8 mouse cellular contexts compared by ENCODE assay signal in the genomic region with DNA sequence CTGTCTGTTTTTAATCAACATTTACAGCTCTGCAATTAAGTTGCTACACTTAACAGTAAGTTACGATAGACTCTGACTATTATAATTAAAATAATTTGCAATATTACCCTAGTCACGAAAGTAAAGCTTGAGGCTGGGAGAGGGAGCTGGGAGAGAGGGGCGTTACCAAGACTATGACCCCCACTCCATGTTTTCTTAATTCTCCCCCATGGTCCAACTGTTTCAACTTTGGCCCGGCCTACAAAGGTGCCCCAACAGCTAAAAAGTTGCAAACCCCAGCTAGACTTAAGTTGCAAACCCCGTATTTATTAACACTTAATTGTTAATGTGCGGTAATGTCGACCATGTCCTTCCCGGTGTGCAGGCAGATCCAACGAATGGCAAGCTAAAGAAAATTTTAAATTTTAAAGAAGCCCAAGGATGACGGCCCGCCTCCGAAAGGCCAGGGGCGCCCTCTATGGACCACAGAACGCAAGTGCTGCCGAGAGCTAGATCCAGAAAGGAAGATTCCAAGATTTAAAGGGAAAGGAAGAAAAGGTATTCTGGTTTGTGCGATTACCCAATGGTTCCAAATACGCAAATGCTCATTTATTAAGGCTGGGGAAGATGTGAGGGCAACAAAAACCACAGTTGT. TPM values are rescaled to one million over a fixed set of nuclear protein-coding genes. Genes with fewer than 3 reads are reported as not detected.
DNase-seq lines count a peak whose midpoint lies in the region; ATAC-seq and TF ChIP-seq lines count a peak whose summit lies in the region.

No protein-coding gene starts in this region.

- no peak overlapping the region for H3K9ac ChIP-seq in hindbrain, embryonic 14.5 days
- H3K9ac ChIP-seq in hindbrain, embryonic 16.5 days (ENCODE audit: low read depth, low read length) = no peak overlapping the region
- H3K9ac ChIP-seq in embryonic facial prominence, embryonic 12.5 days = no peak overlapping the region

- H3K36me3 ChIP-seq in hindbrain, embryonic 14.5 days (replicated peaks; ENCODE audit: control insufficient read depth, insufficient read depth) = no peaks in the 10 kb centered on the region
- H3K36me3 ChIP-seq in hindbrain, embryonic 16.5 days (ENCODE audit: control insufficient read depth, insufficient read depth, low read length) = no peaks in the 10 kb centered on the region
- no peaks in the 10 kb centered on the region for H3K36me3 ChIP-seq in embryonic facial prominence, embryonic 12.5 days

- WGBS in hindbrain, embryonic 14.5 days = 32% methylated on average over 17 of the region's 17 CpGs
- 33% methylated on average over 17 of the region's 17 CpGs for WGBS in hindbrain, embryonic 16.5 days
- WGBS in embryonic facial prominence, embryonic 12.5 days = 22% methylated on average over 17 of the region's 17 CpGs
- WGBS in olfactory bulb, adult 2 months = 22% methylated on average over 17 of the region's 17 CpGs

- H3K4me2 ChIP-seq in hindbrain, embryonic 14.5 days (replicated peaks) = no peak overlapping the region
- no peak overlapping the region for H3K4me2 ChIP-seq in hindbrain, embryonic 16.5 days (ENCODE audit: low read length)
- H3K4me2 ChIP-seq in embryonic facial prominence, embryonic 12.5 days (replicated peaks) = peak overlapping the region; percentile 2; the same call in 1 of the 2 replicates

- no peaks in the 10 kb centered on the region for H3K9me3 ChIP-seq in hindbrain, embryonic 14.5 days (ENCODE audit: control insufficient read depth, low read length)
- H3K9me3 ChIP-seq in hindbrain, embryonic 16.5 days (ENCODE audit: control insufficient read depth, low read length) = no peaks in the 10 kb centered on the region
- no peaks in the 10 kb centered on the region for H3K9me3 ChIP-seq in embryonic facial prominence, embryonic 12.5 days

- TF ChIP-seq CTCF in olfactory bulb, adult 2 months (IDR thresholded peaks at IDR 0.05; ENCODE audit: insufficient read depth, low read depth, low read length) = peak; percentile 81

- ATAC-seq in hindbrain, embryonic 14.5 days (ENCODE audit: low FRiP score) = no peak
- ATAC-seq in hindbrain, embryonic 16.5 days = no peak
- ATAC-seq in embryonic facial prominence, embryonic 12.5 days (ENCODE audit: insufficient number of reproducible peaks, insufficient read depth, low FRiP score, low TSS enrichment) = no peak

- H3K27ac ChIP-seq in hindbrain, embryonic 14.5 days = no peak overlapping the region
- H3K27ac ChIP-seq in hindbrain, embryonic 16.5 days (ENCODE audit: low read depth, low read length) = no peak overlapping the region
- H3K27ac ChIP-seq in embryonic facial prominence, embryonic 12.5 days = no peak overlapping the region
- no peak overlapping the region for H3K27ac ChIP-seq in olfactory bulb, adult 2 months (ENCODE audit: insufficient read depth, low read depth, low read length)

- no peaks in the 10 kb centered on the region for H3K4me1 ChIP-seq in hindbrain, embryonic 14.5 days (replicated peaks; ENCODE audit: control insufficient read depth, insufficient read depth, low read length)
- peaks cover under 1% of the 10 kb centered on the region; the same call in 1 of the 2 replicates for H3K4me1 ChIP-seq in hindbrain, embryonic 16.5 days (ENCODE audit: control insufficient read depth, insufficient read depth, low read depth, low read length)
- 0 out of 2 replicates have a peak, but pooled peaks cover under 1% of the 10 kb centered on the region for H3K4me1 ChIP-seq in embryonic facial prominence, embryonic 12.5 days
- peaks cover under 1% of the 10 kb centered on the region; the same call in 1 of the 2 replicates for H3K4me1 ChIP-seq in olfactory bulb, adult 2 months (ENCODE audit: control insufficient read depth, insufficient read depth, low read length)

- no peak overlapping the region for H3K4me3 ChIP-seq in hindbrain, embryonic 14.5 days (replicated peaks; ENCODE audit: low read length)
- H3K4me3 ChIP-seq in hindbrain, embryonic 16.5 days (ENCODE audit: low read length) = no peak overlapping the region
- no peak overlapping the region for H3K4me3 ChIP-seq in embryonic facial prominence, embryonic 12.5 days
- no peak overlapping the region for H3K4me3 ChIP-seq in olfactory bulb, adult 2 months (ENCODE audit: insufficient read depth, low read depth, low read length)

- H3K27me3 ChIP-seq in hindbrain, embryonic 14.5 days (ENCODE audit: control insufficient read depth, insufficient read depth, low read length) = peaks cover 10% of the 10 kb centered on the region
- peaks cover 5% of the 10 kb centered on the region; the same call in 1 of the 2 replicates for H3K27me3 ChIP-seq in hindbrain, embryonic 16.5 days (replicated peaks; ENCODE audit: control insufficient read depth, insufficient read depth, low read length)
- H3K27me3 ChIP-seq in embryonic facial prominence, embryonic 12.5 days = peaks cover 14% of the 10 kb centered on the region

- DNase-seq in hindbrain, embryonic 14.5 days (ENCODE audit: low spot score) = peak; percentile 63
- peak; percentile 7 to 13 for DNase-seq in B cell, adult 2 months
- peak; percentile 29 for DNase-seq in adipocyte (ENCODE audit: low spot score)
- peak; percentile 10 for DNase-seq in left cerebral cortex, adult 11 months (ENCODE audit: low spot score)
- no peak for DNase-seq in natural killer cell, adult 2 months (ENCODE audit: low spot score in 2 of 2)

- TF ChIP-seq POLR2A in olfactory bulb, adult 2 months (IDR thresholded peaks at IDR 0.05; ENCODE audit: insufficient read depth, low read depth, low read length) = no peak

RNA-seq across cellular contexts. Expression of gene Fndc1, which starts 5.4 kb away (rescaled TPM):
- polyA plus RNA-seq in hindbrain, embryonic 14.5 days (2014; fragmentation: Nextera tagmentation; extraction: Ambion mirVana) = 10.3 and 11.1 TPM in 2 replicates
- polyA plus RNA-seq in hindbrain, embryonic 16.5 days (2015; fragmentation: Nextera tagmentation; extraction: Ambion mirVana) = 8.3 and 12.4 TPM in 2 replicates
- polyA plus RNA-seq in embryonic facial prominence, embryonic 12.5 days (2016; fragmentation: Nextera tagmentation; extraction: Ambion mirVana) = 7.8 and 10.6 TPM in 2 replicates
- not detected in 2 replicates for polyA plus RNA-seq in olfactory bulb, adult 2 months (2012; ENCODE audit: insufficient read depth, insufficient read length, low replicate concordance, missing spikeins)

Comparison
In these comparisons a context has a peak if more than half of its experiments do, and no peak if none do; other contexts are left out.
1. DNase-seq: peak in hindbrain, embryonic 14.5 days (single experiment), B cell, adult 2 months (2 of 2), adipocyte (single experiment) and left cerebral cortex, adult 11 months (single experiment); none in natural killer cell, adult 2 months (0 of 2).